ENCODE assay signal across 25 mouse cellular contexts in the genomic region with DNA sequence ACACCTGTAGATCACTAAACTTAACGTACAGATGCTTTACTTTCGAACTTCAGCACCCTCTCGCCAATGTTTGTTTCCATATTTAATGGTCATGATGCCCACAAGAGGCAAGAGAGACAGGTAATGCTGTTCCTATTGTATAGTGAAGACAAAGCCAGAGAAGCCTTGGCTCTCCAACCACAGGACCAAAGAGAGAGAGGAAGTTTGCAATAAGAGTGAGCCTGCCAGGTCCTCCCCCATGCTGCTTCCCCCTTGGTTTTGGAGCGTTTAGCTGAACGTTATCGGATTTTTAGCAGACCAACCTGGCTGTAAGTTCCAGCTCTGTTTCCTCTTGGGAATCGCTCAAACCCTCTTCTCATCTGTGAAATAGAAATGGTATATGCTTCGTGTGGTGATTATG.
A peak's percentile ranks its signal among the peaks of the same experiment; 100 is the strongest.
DNase-seq lines count a peak whose midpoint lies in the region; ATAC-seq lines count a peak whose summit lies in the region.
"Had no signal": no experiment of that assay in that cellular context is flagged by ENCODE, and none has a peak within 500 bp of the region (broad histone marks: within the 10 kb centered on the region; RNA-seq: fewer than 3 reads in every experiment).

No protein-coding gene starts in this region.

- H3K36me3 ChIP-seq in midbrain, embryonic 11.5 days (ENCODE audit: control insufficient read depth, insufficient read depth, low read length), result no peaks in the 10 kb centered on the region
- no peaks in the 10 kb centered on the region for H3K36me3 ChIP-seq in midbrain, embryonic 13.5 days
- H3K36me3 ChIP-seq: embryonic facial prominence, embryonic 13.5 days; embryonic facial prominence, embryonic 15.5 days; forebrain, embryonic 10.5 days; forebrain, embryonic 12.5 days; G1E had no signal

- no peak overlapping the region for H3K27ac ChIP-seq in midbrain, embryonic 11.5 days (ENCODE audit: low read depth, low read length)
- no peak overlapping the region for H3K27ac ChIP-seq in midbrain, embryonic 13.5 days
- H3K27ac ChIP-seq: embryonic facial prominence, embryonic 13.5 days; embryonic facial prominence, embryonic 15.5 days; forebrain, embryonic 10.5 days; forebrain, embryonic 12.5 days had no signal

- peak; percentile 10 for DNase-seq in midbrain, embryonic 11.5 days (ENCODE audit: low spot score, missing footprints)
- no peak for DNase-seq in right cerebral cortex, postnatal 4 days
- DNase-seq in frontal cortex, postnatal 25 days (ENCODE audit: low spot score in 2 of 2), result no peak
- DNase-seq: adrenal gland, adult 8-10 months; adrenal gland, postnatal 14 days; adrenal gland, postnatal 36 days; cerebellum, adult 11-12 months; cerebellum, adult 2 months; cerebellum, adult 9-10 months; cerebellum, postnatal 10 days; cerebellum, postnatal 25 days; embryo, embryonic 11 days had no signal

- H3K9ac ChIP-seq in midbrain, embryonic 11.5 days (ENCODE audit: low read length), result no peak overlapping the region
- no peak overlapping the region for H3K9ac ChIP-seq in midbrain, embryonic 13.5 days (replicated peaks)
- H3K9ac ChIP-seq: embryonic facial prominence, embryonic 13.5 days; embryonic facial prominence, embryonic 15.5 days; forebrain, embryonic 12.5 days had no signal

- WGBS in midbrain, embryonic 11.5 days, result 87% methylated on average over 8 of the region's 8 CpGs
- 89% methylated on average over 8 of the region's 8 CpGs for WGBS in midbrain, embryonic 13.5 days

- no peak for ATAC-seq in midbrain, embryonic 11.5 days (ENCODE audit: low FRiP score)
- no peak for ATAC-seq in midbrain, embryonic 13.5 days
- ATAC-seq in common myeloid progenitor, adult 5-6 weeks (replicated peaks; ENCODE audit: low read depth, poor library complexity, severe bottlenecking), result peak; percentile 80
- peak; percentile 76 for ATAC-seq in megakaryocyte progenitor cell, adult 5-6 weeks (replicated peaks; ENCODE audit: poor library complexity)
- ATAC-seq: activated CD4-positive, CD25-positive, alpha-beta regulatory T cell, adult 4 months; forebrain, embryonic 14.5 days; forebrain, embryonic 16.5 days; Patski had no signal

- no peaks in the 10 kb centered on the region for H3K4me1 ChIP-seq in midbrain, embryonic 11.5 days (ENCODE audit: control insufficient read depth, insufficient read depth, low read length)
- 0 out of 2 replicates have a peak, but pooled peaks cover 4% of the 10 kb centered on the region for H3K4me1 ChIP-seq in midbrain, embryonic 13.5 days (replicated peaks)
- H3K4me1 ChIP-seq: embryonic facial prominence, embryonic 13.5 days; embryonic facial prominence, embryonic 15.5 days; forebrain, embryonic 12.5 days had no signal

- no peak overlapping the region for H3K4me3 ChIP-seq in midbrain, embryonic 11.5 days (ENCODE audit: low read depth, low read length)
- H3K4me3 ChIP-seq in midbrain, embryonic 13.5 days (replicated peaks), result no peak overlapping the region
- H3K4me3 ChIP-seq: embryonic facial prominence, embryonic 13.5 days; embryonic facial prominence, embryonic 15.5 days; erythroblast, embryonic 14.5 days; forebrain, embryonic 10.5 days; forebrain, embryonic 12.5 days had no signal

- H3K4me2 ChIP-seq in midbrain, embryonic 11.5 days, result no peak overlapping the region
- no peak overlapping the region for H3K4me2 ChIP-seq in midbrain, embryonic 13.5 days (replicated peaks)
- H3K4me2 ChIP-seq: embryonic facial prominence, embryonic 13.5 days; embryonic facial prominence, embryonic 15.5 days; forebrain, embryonic 12.5 days had no signal

- no peaks in the 10 kb centered on the region for H3K9me3 ChIP-seq in midbrain, embryonic 11.5 days (ENCODE audit: control insufficient read depth, low read length)
- no peaks in the 10 kb centered on the region for H3K9me3 ChIP-seq in midbrain, embryonic 13.5 days
- H3K9me3 ChIP-seq: embryonic facial prominence, embryonic 13.5 days; embryonic facial prominence, embryonic 15.5 days; forebrain, embryonic 10.5 days; forebrain, embryonic 12.5 days; G1E had no signal

- H3K27me3 ChIP-seq in midbrain, embryonic 11.5 days (ENCODE audit: control insufficient read depth, insufficient read depth, low read length), result no peaks in the 10 kb centered on the region
- H3K27me3 ChIP-seq in midbrain, embryonic 13.5 days, result peaks cover 14% of the 10 kb centered on the region

Comparison
In these comparisons a context has a peak if more than half of its experiments do, and no peak if none do; other contexts are left out.
1. ATAC-seq: peak in common myeloid progenitor, adult 5-6 weeks (single experiment) and megakaryocyte progenitor cell, adult 5-6 weeks (single experiment); none in midbrain, embryonic 11.5 days (single experiment) and midbrain, embryonic 13.5 days (single experiment).